Mouse (Mus musculus) embryonic facial prominence, embryonic 12.5 days (tissue): ENCODE data around the gene Ubd. TPM values are rescaled to one million over a fixed set of nuclear protein-coding genes. Genes with fewer than 3 reads are reported as not detected.

Experiments
- ATAC-seq: fragments of 200-750 bp; cut with Nextera tagmentation; 2 replicates; pipeline ENCODE4 v1.8.0; 2017; ENCODE audit not compliant: insufficient number of reproducible peaks, insufficient read depth, low FRiP score, low TSS enrichment
- H3K27ac ChIP-seq: fragments of 300-500 bp; sonication (generic); 2 replicates; pipeline ENCODE4 v1.5.1; 2016; ENCODE audit warnings: mild to moderate bottlenecking
- H3K27me3 ChIP-seq: fragments of 300-500 bp; sonication (generic); 2 replicates; pipeline ENCODE4 v1.6.1; 2016; ENCODE audit warnings: mild to moderate bottlenecking, moderate library complexity
- H3K36me3 ChIP-seq: fragments of 300-500 bp; sonication (generic); 2 replicates; pipeline ENCODE4 v1.6.1; 2016; ENCODE audit warnings: mild to moderate bottlenecking
- H3K4me1 ChIP-seq: fragments of 300-500 bp; sonication (generic); 2 replicates; pipeline ENCODE4 v1.6.1; 2016
- H3K4me2 ChIP-seq: fragments of 300-500 bp; sonication (generic); replicated peaks from 2 replicates; pipeline ENCODE4 v1.6.1; 2016; ENCODE audit warnings: mild to moderate bottlenecking, moderate library complexity
- H3K4me3 ChIP-seq: fragments of 300-500 bp; sonication (generic); 2 replicates; pipeline ENCODE4 v1.5.1; 2016; ENCODE audit warnings: mild to moderate bottlenecking
- H3K9ac ChIP-seq: fragments of 300-500 bp; sonication (generic); 2 replicates; pipeline ENCODE4 v1.6.1; 2016; ENCODE audit warnings: mild to moderate bottlenecking, moderate library complexity
- H3K9me3 ChIP-seq: fragments of 300-500 bp; sonication (generic); 2 replicates; pipeline ENCODE4 v1.6.1; 2016; ENCODE audit warnings: mild to moderate bottlenecking, moderate library complexity
- WGBS: fragments of 180-500 bp; shearing (Covaris S2); methylation state at CpG from one replicate; pipeline ENCODE4 v1.1.7; 2016; 5-methylcytosine and 5-hydroxymethylcytosine counted together
- polyA plus RNA-seq: library from polyadenylated mRNA; unstranded; fragments of >200 nt; fragmentation: Nextera tagmentation; extraction: Ambion mirVana; gene quantifications from 2 replicates; pipeline ENCODE4 v1.2.1, GENCODE M21; 2016

The Ubd gene
- 0.18 TPM in 1 of 2 replicates, not detected in the other for polyA plus RNA-seq

GRCm38 (mm10) chr17:37193656-37194055 lies at the start of gene Ubd:
Gene Ubd, plus strand, starts transcription at chr17:37193892.
- Histone ChIP-seq H3K27me3 (peaks cover 37% of the 10 kb centered on the region), H3K4me1 (0 out of 2 replicates have a peak, but pooled peaks cover 7% of the 10 kb centered on the region), H3K4me3 (no peak within 1 kb of the TSS), H3K9ac (no peak within 1 kb of the TSS), H3K36me3 (no peaks in the 10 kb centered on the region), H3K4me2 (no peak within 1 kb of the TSS), H3K9me3 (no peaks in the 10 kb centered on the region), H3K27ac (no peak within 1 kb of the TSS)
- no peak for ATAC-seq
- WGBS: 82% methylated on average over 2 of the region's 2 CpGs

DNA sequence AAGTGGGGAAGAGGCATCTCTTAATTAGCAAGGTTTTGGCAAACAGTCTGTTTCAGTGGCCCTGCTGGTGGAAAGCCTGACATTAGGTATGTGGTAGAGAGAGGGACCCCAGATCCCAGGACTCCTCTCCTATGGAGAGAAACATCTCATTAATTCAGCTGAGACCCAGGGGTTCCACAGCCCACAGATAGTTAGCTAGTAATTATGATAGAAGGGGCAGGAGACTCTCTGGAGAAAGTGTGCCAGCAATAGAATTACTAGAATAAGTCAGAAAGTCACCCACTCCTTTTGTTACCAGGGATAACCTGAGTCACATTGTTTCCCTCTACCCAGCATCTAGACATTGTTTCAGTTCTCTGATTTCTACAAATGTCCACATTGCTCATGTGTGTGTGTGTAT lies 32.3 kb upstream of the Ubd start, which contains the start of gene Olfr93:
Gene Olfr93 (minus strand): TSS at position 101 of the 400 bp plus-strand sequence.
- no peaks in the 10 kb centered on the region for H3K27me3 ChIP-seq
- no peak within 1 kb of the TSS for H3K27ac ChIP-seq
- no peak within 1 kb of the TSS for H3K4me3 ChIP-seq
- no peak within 1 kb of the TSS for H3K9ac ChIP-seq
- ATAC-seq: no peak
- no peaks in the 10 kb centered on the region for H3K36me3 ChIP-seq
- H3K4me2 ChIP-seq: no peak within 1 kb of the TSS
- no peaks in the 10 kb centered on the region for H3K9me3 ChIP-seq
- no peaks in the 10 kb centered on the region for H3K4me1 ChIP-seq

GRCm38 (mm10) chr17:37185474-37185873 lies 8.2 kb upstream of the Ubd start:
- H3K4me2 ChIP-seq: no peak overlapping the region
- 45% methylated on average over 6 of the region's 6 CpGs for WGBS
- no peaks in the 10 kb centered on the region for H3K27me3 ChIP-seq
- no peaks in the 10 kb centered on the region for H3K9me3 ChIP-seq
- no peaks in the 10 kb centered on the region for H3K36me3 ChIP-seq
- no peak overlapping the region for H3K27ac ChIP-seq
- H3K9ac ChIP-seq: no peak overlapping the region
- no peak overlapping the region for H3K4me3 ChIP-seq
- H3K4me1 ChIP-seq: no peaks in the 10 kb centered on the region
- ATAC-seq: no peak

DNA sequence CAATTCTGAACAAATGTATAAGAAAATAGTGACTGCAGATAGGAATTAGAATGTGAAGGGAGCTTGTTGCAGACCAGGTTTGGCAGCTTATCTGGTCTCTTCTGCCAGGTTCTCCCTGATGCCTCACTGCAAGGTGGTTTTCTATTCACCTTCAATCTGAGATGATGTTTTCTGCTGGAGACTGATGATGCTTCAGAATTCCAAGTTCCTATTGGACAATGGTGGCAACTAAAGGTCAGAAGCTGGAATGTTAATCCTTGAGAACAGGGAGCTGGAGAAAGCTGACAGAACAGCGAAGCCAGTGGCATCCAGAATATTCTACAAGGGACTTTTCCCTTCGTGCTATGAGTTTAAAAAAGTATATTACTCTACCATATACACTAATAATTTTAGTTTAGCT lies 3.0 kb upstream of the Ubd start:
- Histone ChIP-seq H3K4me1 (no peaks in the 10 kb centered on the region), H3K27ac (no peak overlapping the region), H3K4me3 (no peak overlapping the region), H3K9ac (no peak overlapping the region), H3K27me3 (peaks cover 7% of the 10 kb centered on the region), H3K36me3 (no peaks in the 10 kb centered on the region), H3K4me2 (no peak overlapping the region), H3K9me3 (no peaks in the 10 kb centered on the region)
- 33% methylated on average over 2 of the region's 2 CpGs for WGBS
- ATAC-seq: no peak

DNA sequence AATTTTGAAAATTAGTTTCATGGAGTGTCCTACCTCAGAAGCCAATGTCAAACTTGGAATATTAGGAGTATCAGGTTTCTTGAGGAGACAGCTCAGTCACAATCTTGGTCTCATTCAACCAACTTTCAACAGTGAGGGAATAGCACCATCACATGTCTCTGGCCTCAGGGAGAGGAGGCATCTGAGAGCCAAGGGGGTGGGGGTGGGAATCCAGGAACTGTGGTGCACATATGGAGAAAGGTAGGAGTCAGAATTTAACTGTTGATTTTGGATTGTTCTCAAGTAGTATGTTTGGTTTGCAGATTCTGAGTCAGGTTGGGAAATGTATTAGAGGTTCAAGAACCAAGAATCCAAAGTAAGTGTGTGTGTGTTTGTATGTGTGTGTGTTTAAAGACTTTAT lies 660 bp upstream of the Ubd start:
- Histone ChIP-seq H3K27me3 (peaks cover 30% of the 10 kb centered on the region), H3K9ac (no peak overlapping the region), H3K9me3 (no peaks in the 10 kb centered on the region), H3K4me3 (no peak overlapping the region), H3K27ac (no peak overlapping the region), H3K4me1 (0 out of 2 replicates have a peak, but pooled peaks cover 7% of the 10 kb centered on the region), H3K36me3 (no peaks in the 10 kb centered on the region), H3K4me2 (no peak overlapping the region)
- no peak for ATAC-seq

- Histone ChIP-seq H3K9ac (no peak overlapping the region), H3K4me2 (no peak overlapping the region), H3K27ac (no peak overlapping the region), H3K4me3 (no peak overlapping the region), H3K27me3 (peaks cover 37% of the 10 kb centered on the region), H3K9me3 (no peaks in the 10 kb centered on the region), H3K36me3 (no peaks in the 10 kb centered on the region), H3K4me1 (0 out of 2 replicates have a peak, but pooled peaks cover 7% of the 10 kb centered on the region)
- no peak for ATAC-seq
- 90% methylated on average over 5 of the region's 5 CpGs for WGBS
Observed at GRCm38 (mm10) chr17:37194782-37195181, 1.1 kb downstream of the Ubd start.

- Histone ChIP-seq H3K9ac (peak overlapping the region; percentile 44; the same call in 1 of the 2 replicates), H3K4me3 (peak overlapping the region; percentile 57), H3K27me3 (peaks cover 37% of the 10 kb centered on the region), H3K36me3 (no peaks in the 10 kb centered on the region), H3K4me1 (0 out of 2 replicates have a peak, but pooled peaks cover 7% of the 10 kb centered on the region), H3K9me3 (no peaks in the 10 kb centered on the region), H3K27ac (no peak overlapping the region), H3K4me2 (peak overlapping the region; percentile 96)
- ATAC-seq: peak; percentile 85
- under 1% methylated on average over 76 of the region's 77 CpGs for WGBS
Observed at GRCm38 (mm10) chr17:37196845-37197724, 3.4 kb downstream of the Ubd start.

GRCm38 (mm10) chr17:37200894-37201293 lies 7.2 kb downstream of the Ubd start, which contains the start of gene Olfr94:
Gene Olfr94, minus strand, starts transcription at chr17:37200994.
- Histone ChIP-seq H3K4me1 (0 out of 2 replicates have a peak, but pooled peaks cover 7% of the 10 kb centered on the region), H3K27ac (no peak within 1 kb of the TSS), H3K36me3 (no peaks in the 10 kb centered on the region), H3K4me2 (no peak within 1 kb of the TSS), H3K9ac (no peak within 1 kb of the TSS), H3K27me3 (peaks cover 28% of the 10 kb centered on the region), H3K9me3 (no peaks in the 10 kb centered on the region), H3K4me3 (no peak within 1 kb of the TSS)
- ATAC-seq: no peak
- WGBS: 62% methylated on average over 2 of the region's 2 CpGs

DNA sequence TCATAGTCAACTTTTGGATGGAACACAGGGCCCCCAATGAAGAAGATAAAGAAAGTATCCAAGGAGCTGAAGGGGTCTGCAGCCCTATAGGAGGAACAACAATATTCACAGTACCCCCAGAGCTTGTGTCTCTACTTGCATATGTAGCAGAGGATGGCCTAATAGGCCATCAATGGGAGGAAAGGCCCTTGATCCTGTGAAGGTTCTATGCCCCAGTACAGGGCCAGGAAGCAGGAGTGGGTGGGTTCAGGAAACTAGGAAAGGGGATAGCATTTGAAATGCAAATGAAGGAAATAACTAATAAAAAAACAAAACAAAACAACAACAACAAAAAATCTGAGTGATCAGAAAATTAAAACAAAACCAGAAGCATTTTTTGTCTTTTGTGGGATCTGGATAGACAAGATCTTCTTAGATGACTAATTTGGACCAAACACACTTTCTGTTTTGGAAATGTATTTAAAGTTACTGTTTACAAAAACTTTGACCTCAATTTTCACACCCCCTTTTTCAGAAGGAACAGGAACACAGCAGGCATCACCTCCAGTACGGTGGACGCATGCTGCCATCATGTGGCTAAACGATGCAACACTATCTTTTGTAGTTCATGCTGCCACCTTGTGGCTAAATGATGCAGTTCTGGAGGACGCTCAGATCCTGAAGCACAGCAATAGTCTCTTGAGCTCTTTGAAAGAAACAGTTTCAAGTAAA lies 9.7 kb downstream of the Ubd start:
- H3K9ac ChIP-seq: no peak overlapping the region
- no peak overlapping the region for H3K4me2 ChIP-seq
- WGBS: under 1% methylated on average over 4 of the region's 4 CpGs
- H3K4me1 ChIP-seq: no peaks in the 10 kb centered on the region
- no peak overlapping the region for H3K27ac ChIP-seq
- ATAC-seq: peak; percentile 28; the same call in 1 of the 2 replicates
- peaks cover 4% of the 10 kb centered on the region for H3K27me3 ChIP-seq
- no peak overlapping the region for H3K4me3 ChIP-seq
- no peaks in the 10 kb centered on the region for H3K9me3 ChIP-seq
- H3K36me3 ChIP-seq: no peaks in the 10 kb centered on the region

GRCm38 (mm10) chr17:37203917-37204236 lies 10.2 kb downstream of the Ubd start:
- H3K27me3 ChIP-seq: no peaks in the 10 kb centered on the region
- no peak overlapping the region for H3K27ac ChIP-seq
- H3K9me3 ChIP-seq: no peaks in the 10 kb centered on the region
- 29% methylated on average over 3 of the region's 3 CpGs for WGBS
- no peak overlapping the region for H3K4me2 ChIP-seq
- ATAC-seq: 0 out of 2 replicates have a peak, but pooled peaks have one; percentile 10
- no peaks in the 10 kb centered on the region for H3K4me1 ChIP-seq
- H3K9ac ChIP-seq: no peak overlapping the region
- no peaks in the 10 kb centered on the region for H3K36me3 ChIP-seq
- H3K4me3 ChIP-seq: no peak overlapping the region

GRCm38 (mm10) chr17:37210884-37211768 lies 17.4 kb downstream of the Ubd start:
- no peak overlapping the region for H3K9ac ChIP-seq
- no peaks in the 10 kb centered on the region for H3K9me3 ChIP-seq
- no peak overlapping the region for H3K27ac ChIP-seq
- H3K4me3 ChIP-seq: peak overlapping the region; percentile 16
- H3K4me1 ChIP-seq: no peaks in the 10 kb centered on the region
- no peaks in the 10 kb centered on the region for H3K36me3 ChIP-seq
- H3K27me3 ChIP-seq: peaks cover 25% of the 10 kb centered on the region
- ATAC-seq: no peak
- peak overlapping the region; percentile 42 for H3K4me2 ChIP-seq
- WGBS: 16% methylated on average over 40 of the region's 40 CpGs
